Mouse (Mus musculus) ovary, postnatal 14 days (tissue): Measurements from ENCODE around the gene Cpne7.

ENCODE experiments used
- DNase-seq: peaks from one replicate; pipeline ENCODE4 v3.0.0; 2022; ENCODE audit warnings: low spot score

Cpne7 gene

DNA sequence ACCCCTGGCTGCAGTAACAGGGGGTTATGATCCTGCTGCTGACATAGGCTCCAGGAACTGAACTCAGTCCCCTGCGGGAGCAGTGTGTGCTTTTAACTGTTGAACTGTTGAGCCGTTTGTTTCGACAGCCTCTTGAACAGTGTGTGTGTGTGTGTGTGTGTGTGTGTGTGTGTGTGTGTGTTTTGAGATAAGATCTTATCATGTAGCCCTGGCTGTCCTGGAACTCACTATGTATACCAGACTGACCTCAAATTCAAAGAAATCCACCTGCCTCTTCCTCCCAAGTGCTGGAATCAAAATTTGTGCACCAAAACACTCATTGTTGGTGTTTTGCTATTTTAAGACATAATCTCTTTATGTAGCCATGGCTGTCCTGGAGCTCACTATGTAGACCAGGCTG is 2.5 kb upstream of the Cpne7 start:
- no peak for DNase-seq

DNA sequence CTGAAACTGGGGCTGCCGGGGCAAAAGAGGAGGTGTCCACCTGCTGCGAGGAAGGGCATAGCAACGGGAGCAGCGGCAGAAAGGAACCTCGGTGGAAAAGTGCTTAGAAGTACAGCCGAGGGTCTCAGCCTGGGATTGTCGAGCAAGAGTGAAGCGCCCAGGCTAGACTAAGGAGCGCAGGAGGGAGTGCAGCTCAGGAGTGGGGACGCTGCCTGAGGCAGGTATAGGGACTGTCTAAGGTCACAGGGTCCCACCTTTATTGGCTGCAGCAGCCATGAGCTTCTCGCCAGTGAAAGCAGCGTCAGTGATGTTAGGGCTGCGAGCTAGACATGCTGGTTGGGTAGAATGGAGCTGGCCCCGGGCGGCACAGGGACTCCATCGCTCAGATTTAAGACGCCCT is 570 bp downstream of the Cpne7 start:
- DNase-seq, result no peak

DNA sequence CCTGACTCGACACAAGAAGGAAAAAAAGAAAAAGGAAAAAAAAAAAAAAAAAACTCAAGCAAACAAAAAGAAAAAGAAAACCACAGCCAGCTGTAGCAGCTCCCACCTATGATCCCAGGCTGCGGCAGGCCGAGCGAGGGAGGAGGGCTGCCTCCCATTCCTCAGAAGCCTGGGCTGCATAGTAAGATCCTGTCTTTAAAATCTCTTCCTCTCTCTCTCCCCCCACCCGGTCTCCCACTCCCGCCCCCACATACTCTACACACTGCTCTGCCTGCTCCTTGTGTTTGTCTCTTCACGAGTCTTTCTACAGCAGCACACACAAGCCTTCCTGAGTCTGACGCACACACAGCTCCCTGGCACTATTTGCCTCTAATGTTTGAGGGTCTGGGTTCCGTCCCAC is 4.9 kb downstream of the Cpne7 start:
- no peak for DNase-seq

DNA sequence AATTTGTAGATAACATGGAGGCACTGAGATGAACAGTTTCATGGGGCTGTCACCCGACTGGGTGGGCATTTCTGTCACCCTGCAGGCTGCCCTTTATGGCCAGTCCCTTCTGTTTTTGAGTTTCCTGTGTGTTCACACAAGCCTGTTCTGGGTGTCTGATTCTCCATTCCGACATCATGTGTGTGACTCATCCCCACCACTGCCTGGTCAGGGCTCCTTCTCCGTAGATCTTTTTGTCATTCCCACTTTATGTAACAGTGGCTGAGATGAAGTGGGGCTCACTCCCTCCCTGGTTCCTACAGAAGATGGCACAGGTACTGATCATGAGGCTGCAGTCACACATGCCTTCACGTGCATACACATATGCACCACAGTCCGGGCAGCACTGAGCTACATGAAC is 5.5 kb downstream of the Cpne7 start:
- no peak for DNase-seq

DNA sequence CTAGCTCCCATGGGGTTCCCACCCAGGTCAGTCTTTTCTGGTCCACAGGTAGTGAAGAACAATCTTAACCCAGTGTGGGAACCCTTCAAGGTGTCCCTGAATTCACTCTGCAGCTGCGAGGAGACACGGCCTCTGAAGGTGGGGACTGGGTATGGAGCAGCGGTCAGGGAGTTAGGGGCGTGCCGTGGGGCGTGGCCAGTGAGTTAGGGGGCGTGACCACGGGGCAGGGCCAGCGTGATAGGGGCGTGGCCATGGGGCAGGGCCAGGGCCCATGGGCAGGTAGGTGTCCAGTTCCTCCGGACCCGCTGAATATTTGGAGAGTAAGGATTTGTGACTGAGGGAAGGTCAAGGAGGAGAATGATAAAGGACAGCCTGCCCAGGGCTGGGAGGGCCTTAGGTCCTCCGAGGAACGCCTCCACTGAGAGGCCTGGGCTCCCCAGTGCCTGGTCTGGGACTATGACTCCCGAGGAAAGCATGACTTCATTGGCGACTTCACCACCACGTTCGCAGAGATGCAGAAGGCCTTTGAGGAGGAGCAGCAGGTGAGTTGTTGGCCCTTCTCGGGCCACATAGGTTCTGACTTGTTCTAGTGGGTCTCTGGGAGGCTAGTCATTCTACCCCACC is 9.1 kb downstream of the Cpne7 start:
- DNase-seq, result peak; percentile 58

DNA sequence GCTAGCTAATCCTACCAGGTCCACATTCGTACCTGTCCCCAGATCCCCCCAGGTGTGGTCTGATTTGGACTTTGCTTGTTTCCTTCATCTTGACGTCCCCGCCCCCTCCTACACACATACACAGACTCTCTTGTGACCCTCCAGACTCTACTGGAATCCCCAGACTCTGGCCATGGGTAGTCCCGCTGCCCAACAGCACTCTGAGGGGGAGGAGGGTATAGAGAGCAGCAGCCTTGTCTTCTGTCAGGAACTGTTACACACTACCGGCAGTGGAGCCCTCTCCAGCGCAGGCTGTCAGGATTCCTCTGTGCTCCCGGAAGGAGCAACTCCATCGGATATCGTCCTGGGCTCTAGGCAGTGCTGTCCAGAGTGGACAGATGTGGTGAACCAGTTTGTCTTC is 13.9 kb downstream of the Cpne7 start:
- no peak for DNase-seq

DNA sequence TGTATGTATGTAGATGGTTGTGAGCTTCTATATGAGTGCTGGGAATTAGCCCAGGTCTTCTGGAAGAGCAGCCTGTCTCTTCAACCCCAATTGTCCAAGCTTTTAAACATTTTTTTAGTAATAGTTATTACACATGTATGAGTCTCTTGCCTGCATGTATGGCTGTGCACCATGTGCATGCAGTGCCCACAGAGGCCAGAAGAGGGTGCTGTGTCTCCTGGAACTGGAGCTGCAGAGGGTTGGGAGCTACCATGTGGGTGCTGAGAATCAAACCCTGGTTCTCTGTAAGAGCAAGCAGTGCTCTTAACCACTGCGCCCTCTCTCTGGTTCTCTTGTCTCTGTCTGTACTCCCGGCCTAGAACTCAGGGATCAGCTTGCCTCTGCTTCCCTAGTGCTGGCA is 15.8 kb downstream of the Cpne7 start:
- no peak for DNase-seq

DNA sequence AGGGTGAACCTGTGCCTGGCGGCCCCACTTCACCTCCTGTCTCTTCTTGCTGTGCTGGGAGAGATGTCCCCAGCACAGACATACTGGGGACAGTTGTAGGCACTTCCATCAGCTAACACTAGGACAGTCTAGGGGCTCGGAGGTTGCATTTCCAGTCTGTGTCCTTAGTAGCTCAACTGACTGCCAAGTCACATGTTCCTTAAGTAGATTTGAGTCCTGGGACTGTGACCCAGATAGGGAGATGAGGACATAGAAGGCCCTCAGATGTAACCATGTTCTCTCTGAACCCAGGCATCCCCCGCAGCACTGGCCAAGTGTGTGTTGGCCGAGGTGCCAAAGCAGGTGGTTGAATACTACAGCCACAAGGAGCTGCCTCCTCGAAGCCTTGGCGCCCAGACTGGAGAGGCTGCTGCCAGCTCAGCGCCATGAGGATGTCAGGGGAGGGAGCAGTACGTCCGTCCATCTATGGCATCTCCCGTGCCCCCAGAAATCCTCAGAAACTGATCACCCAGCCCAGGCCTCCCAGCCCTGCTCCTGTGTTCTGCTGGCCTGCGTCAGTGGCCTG is 17.1 kb downstream of the Cpne7 start:
- DNase-seq, result no peak

DNA sequence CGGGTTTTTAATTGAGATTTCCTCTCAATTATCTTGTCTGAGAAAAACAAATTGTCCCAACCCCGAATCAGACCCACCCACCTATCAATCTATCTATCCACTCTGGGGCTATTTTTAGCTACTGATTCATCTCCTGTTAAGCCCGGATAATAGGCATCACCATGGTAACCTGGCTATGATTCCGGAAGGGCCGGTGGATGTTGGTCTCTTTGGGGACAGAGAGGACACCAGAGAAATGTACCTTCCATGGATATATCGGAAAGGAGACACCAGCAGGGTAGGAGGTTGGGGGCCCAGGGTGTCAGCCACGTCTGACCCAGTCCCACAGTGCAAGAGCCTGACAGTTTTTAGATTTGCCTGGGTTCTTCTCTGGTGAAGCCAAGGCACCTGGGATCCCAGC is 18.2 kb downstream of the Cpne7 start:
- no peak for DNase-seq

DNA sequence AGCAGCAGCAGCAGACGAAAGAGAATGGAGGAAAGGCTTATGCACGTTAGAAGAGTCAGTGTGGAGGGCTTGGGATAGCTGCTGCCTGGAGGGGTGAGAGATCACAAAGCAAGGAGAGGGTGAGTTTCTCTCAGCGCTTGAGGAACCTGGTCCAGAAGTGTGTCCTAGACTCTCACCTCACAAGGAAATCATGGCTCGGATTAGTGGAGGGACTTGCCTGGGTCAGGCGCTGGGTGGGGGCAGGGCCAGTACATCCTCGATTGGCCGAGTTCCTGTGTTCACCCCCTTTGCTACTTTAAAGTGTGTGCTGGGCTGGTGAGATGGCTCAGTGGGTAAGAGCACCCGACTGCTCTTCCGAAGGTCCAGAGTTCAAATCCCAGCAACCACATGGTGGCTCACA is 18.6 kb downstream of the Cpne7 start:
- no peak for DNase-seq

DNA sequence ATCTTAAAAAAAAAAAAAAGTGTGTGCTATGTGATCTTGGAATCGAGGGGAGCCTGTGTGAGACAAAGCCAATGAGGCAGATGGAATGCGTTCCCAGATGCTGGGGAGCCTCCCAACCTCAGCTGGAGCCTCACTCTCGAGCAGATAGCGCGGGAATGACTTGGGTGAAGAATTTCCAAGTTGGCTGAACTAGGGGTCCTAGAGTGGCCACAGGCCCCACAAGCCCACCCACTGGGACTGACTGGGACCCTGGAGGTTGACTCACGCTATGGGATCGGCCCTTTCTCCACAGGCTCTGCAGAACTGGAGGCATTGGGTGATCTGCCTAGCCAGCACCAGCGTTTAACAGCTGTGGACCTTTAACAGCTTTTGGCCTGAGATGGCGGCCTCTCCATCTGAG is 19.1 kb downstream of the Cpne7 start:
- no peak for DNase-seq

DNA sequence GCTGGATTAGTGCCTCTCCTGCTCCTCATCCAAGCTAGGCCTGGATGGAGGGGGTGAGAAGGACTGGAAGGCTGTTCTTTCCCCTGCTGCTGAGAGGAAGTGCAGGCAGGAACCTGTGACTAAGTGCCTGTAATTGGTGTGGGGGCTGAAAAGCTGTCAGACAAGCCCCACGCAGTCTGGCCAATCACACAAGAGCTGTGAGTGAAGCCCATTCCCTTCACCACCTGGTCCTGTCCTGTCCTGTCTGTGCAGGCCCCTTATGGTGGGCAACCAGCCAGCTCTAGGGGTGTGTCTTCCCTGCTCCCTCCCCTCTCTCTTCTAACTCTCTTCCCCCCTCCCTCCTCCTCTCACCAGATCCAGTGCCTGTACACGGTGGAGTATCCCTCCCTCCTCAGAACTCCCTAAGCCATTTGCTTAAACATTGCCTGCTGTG is 20.5 kb downstream of the Cpne7 start:
- DNase-seq, result peak; percentile 53

DNA sequence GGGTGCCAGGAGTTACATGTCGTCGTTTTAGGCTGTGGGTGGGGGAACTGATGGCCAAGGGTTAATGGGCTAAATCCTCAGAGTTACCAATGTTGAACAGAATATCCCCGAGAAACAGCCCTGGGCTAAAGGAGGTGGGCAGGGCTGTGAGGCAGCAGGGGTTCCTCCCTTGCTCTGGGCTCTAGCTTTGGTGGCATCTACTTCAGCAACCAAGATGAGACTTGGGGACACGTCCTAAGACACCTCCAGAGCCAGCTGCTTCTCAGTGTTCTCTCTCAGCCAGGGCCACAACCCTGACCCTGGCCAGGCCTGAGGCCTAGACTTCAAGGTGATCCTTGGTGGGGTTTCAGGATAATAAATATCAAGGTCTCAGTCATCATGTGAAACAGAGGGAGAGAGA is 21.6 kb downstream of the Cpne7 start:
- no peak for DNase-seq

DNA sequence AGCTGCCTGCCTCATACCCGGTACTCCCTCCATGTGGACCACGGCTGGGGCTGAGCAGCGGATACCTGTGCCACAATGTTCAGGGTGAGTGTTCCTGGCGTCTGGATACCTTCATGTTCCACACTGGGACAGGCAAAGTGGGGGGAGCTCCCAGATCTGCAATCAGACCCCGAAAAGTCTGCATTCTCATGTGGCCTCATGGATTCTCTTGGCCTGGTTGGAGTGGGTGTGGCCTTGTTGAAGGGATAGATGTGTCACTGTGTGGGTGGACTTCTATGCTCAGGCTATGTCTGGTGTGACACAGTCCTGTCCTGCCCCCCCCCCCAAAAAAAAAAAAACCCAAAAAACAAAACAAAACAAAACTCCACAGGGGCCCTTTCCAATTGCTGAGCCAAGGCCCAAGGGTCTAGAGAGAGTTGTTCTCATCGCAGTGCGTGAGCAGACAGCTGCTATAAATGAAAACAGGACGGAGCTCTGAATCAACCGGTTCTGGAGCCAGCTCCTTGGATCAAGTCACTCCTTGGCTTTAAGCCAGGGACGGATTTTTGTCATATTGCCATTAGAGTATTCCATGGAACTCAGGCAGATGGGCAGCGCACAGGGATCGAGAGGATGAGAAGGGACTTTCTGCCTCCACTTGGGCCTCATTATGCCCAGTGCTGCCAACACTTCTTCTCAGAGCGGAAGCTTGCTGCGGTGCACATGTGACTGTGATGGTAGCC is 24.7 kb downstream of the Cpne7 start:
- peak; percentile 87 for DNase-seq

DNA sequence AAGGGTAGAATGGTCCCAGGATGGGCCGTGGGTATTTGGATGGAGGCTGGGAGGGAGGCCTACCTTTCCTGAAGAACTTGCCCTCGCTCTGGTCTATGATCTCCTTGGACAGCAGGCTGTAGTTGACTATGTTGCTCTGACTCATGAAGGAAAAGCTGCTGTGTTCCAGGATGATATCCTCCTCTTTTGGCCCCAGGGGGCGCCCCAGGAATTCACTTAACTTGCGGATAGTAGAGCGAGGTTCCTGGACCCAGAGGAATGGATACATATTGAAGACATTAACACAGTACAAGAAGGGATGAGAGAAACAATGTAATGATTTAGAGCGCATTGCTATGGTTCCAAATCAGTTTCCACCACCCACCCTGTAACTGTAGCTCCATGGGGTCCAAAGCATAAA is 28.1 kb downstream of the Cpne7 start:
- DNase-seq, result no peak

DNA sequence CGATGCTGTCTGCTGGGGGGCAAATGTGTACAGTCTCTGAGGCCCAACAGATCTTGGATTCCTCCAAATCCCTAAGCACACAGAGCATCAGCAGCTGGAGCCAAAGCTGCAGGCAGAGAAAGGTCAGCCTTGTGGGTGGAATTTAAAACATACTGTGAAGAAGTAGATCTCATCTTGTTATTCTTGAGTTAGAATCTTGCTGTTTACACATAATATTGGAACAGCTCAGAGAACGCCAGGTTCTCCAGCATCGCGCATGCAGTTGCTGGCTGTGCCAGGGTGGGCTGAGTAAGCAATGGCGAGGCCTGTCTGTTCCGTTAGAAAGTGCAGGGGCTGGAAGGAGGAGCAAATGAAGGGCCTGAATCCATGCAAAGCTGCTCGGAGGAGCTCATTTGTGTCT is 29.2 kb downstream of the Cpne7 start:
- DNase-seq, result no peak

DNA sequence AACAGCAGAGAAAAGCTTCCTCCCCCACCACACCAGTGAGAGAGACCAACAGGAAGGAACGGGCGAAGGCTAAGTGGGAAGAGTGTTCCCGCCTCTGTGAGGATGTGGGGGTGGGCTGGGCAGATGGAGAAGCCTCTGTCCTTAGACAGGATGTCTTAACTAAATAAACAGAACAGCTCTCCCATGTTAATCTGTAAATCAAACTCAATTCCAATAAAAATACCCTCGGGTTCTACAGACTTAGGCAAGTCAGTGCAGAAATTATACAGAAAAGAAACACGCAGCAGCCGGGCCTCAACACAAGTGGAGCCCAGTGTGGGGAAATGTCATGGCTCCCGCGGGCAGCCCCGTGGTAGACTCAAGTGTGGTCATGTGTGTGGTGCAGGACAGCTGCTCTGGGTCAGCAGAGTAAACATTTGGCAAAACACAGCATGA is 33.6 kb downstream of the Cpne7 start:
- no peak for DNase-seq

DNA sequence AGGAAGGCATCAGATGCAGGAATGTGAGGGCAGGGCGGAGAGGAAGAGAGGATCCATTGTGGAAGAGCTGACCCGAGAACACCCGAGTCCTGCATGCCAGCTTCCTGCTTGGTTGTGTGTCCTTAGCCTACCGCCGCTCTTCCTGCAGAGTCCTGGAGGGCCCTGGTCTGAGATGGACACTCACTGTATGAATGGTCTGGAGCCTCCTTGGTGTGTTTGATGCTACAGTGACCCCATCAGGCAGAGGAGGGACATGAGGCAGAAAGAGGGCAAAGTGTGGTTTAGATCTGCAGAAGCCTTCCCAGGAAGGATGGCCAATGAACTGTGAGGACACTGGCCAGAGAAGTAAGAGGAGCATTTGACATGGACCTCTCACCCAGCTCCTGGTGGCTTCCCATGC is 38.0 kb downstream of the Cpne7 start:
- DNase-seq, result no peak

DNA sequence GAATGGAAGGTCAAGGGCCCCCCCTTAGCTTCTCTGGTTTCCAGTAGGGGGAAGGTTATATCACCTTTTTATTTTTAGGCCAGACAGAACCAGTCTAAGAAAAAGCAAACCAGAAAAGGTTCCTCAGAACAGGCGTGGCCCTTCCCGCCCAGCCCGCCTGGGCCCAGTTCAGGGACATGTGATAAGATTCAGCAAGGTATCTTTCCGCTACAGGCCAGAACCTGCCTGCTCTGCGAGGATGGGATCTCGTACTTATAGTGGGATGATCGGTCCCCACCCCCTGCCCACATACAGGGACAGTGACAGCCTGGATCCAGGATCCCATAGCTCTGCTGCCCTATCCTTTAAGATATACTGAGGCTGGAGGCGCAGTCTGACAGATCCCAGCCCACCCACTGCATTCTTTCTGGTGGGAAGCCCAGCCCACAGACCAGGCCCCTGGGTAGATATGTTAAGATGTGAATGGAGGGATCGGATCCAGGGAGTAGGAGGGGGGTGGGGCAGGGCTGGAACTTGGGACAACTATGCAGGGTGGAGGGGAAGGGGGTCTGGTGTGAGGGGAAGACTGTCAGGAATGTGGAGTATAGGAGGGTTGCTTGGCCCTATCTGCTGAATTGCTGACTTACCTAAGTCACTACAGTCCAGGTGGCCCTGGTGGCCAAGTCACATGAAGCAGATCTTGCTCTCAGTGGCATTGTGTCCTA is 39.0 kb downstream of the Cpne7 start:
- DNase-seq, result no peak

DNA sequence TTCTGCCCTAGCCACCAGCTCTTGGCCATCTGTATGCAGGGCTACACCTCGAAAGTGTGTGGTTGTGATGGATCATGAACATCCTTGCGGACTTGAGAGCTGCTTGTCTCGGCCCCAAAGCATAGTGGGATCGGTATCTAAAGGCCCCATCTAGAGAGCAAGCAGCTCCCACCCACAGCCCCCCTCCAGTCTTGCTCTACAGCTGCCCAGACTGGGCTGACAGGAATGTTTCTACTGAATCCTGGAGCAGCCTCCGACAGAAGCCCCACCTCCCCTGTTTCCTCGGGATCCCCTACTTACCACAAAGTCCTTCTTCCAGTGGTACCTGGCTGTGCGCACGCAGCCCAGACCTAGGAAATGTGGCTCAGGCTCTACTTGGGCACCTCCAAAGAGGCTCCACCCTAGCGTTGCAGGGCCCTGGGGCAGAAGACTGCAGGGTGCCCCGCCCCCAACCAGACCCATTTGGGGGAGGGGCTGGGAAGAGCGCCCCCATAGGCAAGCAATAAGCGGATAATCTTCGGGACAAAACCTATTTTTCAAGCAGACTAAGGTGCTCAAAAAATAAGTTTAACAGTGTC is 40.8 kb downstream of the Cpne7 start, which contains the start of gene Sult5a1:
Sult5a1 (minus strand) TSS at position 428 of the 578 bp plus-strand sequence.
- no peak for DNase-seq

DNA sequence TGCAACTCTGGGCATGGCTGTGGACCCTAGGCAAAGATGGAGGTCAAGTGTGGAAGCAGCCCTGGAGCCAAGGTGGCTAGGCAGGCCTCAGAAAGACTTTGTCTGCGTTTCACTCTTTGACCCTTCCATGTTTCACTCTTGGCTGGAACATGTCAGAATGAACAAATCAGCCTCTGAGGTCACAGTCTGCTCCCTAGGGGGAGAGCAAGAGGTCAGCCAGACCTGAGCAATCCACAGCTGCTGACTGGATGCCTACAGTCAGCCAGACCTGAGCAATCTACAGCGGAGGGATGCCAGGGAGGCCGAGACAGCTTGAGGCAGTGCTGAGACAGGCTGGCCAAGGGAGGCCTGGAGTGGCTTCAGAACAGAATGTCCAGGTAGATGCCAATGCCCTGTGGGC is 64.2 kb downstream of the Cpne7 start:
- DNase-seq, result no peak
